Mouse (Mus musculus) layer of hippocampus, adult 9-11 months (tissue): Measurements from ENCODE around the gene Atp6ap1.

Source experiments
- DNase-seq: peaks from one replicate; pipeline ENCODE4 v3.0.0; 2022

Gene Atp6ap1

DNA sequence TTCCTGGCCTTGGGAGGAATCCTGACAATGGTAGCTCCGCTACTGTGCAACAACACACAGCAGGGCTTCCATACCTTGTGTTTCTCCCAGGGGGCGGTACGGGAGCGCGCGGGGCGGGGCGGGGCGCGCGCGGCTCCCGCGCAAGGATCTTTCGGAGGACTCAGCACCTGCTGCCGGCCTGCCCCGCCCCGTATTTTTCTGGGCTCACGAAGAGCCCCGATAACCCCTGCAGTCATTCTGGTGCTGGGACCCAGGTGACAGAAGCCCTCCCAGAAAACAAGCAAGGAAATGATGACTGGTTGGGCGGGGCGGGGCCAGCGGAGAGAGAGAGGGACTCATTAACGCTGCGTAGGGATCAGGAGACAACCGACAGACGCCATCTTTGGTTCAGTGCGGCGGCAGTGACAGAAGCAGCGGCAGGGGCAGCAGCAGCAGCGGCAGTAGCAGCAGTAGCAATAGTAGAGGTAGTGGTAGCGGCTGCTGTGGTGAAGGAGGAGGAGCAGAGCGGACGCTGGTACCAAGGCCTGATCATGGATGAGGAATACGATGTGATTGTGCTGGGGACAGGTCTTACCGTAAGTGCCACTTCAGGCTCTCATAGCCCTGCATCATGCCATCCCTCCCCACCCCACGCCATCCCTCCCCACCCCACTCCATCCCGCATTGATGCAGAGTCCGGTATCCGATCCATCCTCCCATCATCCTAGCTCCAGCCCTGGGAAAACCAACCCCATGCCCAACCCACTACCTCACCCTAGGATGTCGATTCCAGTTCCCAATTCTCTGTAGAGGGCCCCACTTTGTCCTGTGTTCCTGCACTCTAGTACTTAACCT, 8.2 kb downstream of the Atp6ap1 start, which contains the start of gene Gdi1:
TSS of gene Gdi1 (plus strand) at position 132 of the 834 bp plus-strand sequence.
- peak; percentile 39 for DNase-seq

DNA sequence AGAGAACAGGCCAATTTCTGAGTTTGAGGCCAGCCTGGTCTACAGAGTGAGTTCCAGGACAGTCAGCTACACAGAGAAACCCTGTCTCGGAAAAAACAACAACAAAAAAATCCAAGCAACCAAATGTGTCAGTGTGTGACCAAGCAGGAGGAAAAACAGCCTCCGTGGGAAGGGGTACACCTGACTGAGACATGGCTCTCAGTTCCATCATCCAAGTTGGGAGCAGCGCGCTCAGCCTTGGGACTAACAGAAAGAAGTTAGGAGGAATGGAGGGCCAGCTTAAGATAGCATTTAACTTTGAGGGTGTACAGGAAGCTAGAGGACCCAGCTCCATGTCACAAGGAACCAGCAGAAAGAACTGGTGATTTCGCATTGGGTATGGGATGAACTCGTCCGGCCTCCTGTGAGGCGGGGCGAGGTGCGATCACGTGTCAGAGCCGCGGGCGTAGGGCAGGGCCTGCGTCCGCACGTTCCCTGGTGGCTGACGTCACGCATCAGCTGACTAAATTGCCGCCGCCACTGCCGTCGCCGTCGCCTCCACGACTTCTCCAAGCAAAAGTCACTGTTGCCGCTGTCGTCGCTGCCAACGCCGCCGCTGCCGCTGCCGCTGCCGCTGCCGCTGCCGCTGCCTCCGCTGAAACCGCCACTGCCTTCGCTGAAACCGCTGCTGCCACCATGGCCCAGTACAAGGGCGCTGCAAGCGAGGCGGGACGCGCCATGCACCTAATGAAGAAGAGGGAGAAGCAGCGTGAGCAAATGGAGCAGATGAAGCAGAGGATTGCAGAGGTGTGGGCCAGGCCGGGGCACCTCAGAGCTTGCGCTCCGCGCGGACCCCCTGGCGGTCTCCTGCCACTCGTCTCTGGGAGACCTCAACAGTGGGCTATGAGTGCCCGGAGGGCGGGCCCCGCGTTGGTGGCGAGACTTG, 15.9 kb downstream of the Atp6ap1 start, which contains the start of gene Fam50a:
TSS of gene Fam50a (plus strand) at position 494 of the 925 bp plus-strand sequence.
- peak; percentile 93 for DNase-seq

DNA sequence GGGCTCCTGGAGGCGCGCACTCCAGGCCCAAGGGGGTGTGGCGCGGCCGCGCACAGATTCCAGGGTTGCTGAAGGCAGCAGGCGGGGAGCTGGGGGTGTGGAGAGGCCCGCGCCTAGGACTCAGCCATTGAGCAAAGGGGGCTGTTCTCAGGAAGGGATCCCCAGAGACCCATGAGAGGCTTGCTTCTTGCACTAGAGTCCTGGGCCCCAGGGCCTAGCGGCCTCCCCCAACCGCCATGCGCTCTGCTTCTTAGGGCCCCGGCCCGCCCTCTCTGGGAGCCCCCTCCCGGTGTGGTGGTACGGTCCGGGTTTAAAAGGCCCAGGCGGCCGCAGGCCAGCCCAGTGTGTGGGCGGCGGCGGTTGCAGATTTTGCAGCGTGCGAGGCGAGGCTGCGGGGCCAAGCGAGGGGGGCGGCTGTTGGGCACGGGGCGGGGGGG, 31.8 kb downstream of the Atp6ap1 start, which contains the start of gene Plxna3:
TSS of gene Plxna3 (plus strand) at position 342 of the 437 bp plus-strand sequence.
- DNase-seq = peak; percentile 31

DNA sequence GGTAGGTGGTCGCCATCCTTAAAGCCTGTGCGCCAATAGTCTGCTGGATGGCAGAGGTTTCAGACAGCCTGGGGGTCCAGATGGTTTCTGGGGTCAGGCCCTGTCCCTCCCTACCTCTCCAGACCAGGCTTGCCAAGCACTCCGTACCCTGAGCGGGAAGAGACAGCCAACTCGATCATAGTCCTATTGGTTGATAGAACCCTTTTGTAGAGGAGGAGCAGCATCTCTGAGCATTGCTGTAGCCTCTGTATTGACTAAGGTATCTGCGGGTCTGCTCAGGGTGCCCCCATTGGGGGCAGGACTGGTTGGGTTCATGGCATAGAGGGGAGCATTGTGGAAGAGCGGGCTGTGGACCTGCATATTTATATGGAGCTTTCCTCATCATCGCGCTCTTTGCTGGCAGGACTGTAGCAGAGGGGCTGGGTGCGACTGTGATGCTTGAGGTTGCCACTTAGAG, 32.3 kb downstream of the Atp6ap1 start:
- DNase-seq = no peak

DNA sequence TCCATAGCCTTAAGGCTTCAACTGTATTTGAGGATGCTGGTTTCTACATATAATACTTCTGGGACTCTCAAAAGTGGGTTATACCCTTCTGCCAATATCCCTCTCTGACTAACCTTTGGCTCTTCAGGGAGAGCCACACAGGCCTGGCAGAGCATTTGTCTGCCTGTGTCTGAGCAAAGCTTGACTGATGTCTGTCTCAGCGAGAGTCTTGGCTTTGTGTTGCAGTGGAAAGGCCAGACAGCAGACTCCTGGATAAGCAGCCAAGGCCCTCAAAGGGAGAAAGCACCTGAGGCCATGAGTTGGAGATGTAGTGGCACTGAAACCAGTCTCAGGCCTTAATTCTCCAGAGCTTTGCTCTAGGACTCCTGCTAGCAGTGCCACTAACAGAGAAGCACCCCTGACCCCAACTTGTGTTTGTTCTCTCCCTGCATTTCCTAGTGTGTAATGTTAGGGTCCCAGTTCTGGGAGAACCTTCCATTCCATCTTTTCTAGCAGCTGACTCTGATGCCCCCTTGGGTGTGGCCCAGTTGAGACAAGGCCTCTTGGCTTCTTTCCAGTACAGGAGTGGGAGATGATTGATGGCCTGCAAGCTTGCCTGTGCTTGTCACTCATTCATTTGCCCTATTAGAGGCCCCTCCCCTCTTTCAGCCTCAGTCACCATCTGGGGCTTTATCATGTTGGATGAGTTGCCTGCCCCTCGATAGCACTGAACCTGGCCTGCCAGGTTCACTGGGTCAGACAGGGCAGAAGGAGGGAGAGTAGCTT, 33.5 kb downstream of the Atp6ap1 start:
- DNase-seq = no peak

GRCm38 (mm10) chrX:74352645-74353466, 56.0 kb downstream of the Atp6ap1 start:
- no peak for DNase-seq

DNA sequence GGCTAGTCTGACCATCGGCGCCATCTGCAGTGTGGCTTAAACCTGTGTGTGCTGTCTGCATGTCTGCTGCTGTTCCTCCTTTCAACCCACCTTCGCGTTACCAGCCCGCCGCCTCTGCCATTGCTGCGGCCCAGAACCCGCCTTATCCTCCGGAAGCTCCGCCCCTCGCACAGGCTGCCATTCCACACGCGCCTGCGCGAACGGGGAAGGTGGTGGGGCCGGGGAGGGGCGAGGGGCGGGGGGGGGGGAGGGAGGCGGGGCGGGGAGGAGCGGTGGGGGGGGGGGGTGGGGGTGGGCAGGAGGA, 56.5 kb downstream of the Atp6ap1 start, which contains the start of gene Lage3:
TSS of gene Lage3 (minus strand) at position 152 of the 304 bp plus-strand sequence.
- peak; percentile 82 for DNase-seq
